Mouse (Mus musculus) adrenal gland, postnatal 10 days (tissue): ENCODE data around the gene Srcap. TPM values are rescaled to one million over a fixed set of nuclear protein-coding genes. Genes with fewer than 3 reads are reported as not detected.
"Not testable (repeated sequence)": the region's sequence is repeated elsewhere in the genome, so short reads cannot be mapped to it uniquely, and the experiment has no call there.

ENCODE experiments used
- DNase-seq: peaks from one replicate; pipeline ENCODE4 v3.0.0; 2021; ENCODE audit warnings: mixed read lengths
- total RNA-seq, 2 experiments: library from RNA; stranded (reverse); gene quantifications; 2 replicates each; pipeline ENCODE4 v1.2.3; 2021

Srcap gene
- total RNA-seq, 2 experiments from 2014 or later = 70.0 to 94.2 TPM

GRCm38 (mm10) chr7:127489982-127490381, 21.8 kb upstream of the Srcap start:
- no peak for DNase-seq

- DNase-seq = no peak
Measured at GRCm38 (mm10) chr7:127491846-127492245, 19.9 kb upstream of the Srcap start.

GRCm38 (mm10) chr7:127494648-127495047, 17.1 kb upstream of the Srcap start:
- DNase-seq = no peak

- no peak for DNase-seq
Measured at GRCm38 (mm10) chr7:127497382-127497781, 14.4 kb upstream of the Srcap start.

- DNase-seq = peak; percentile 61
Measured at GRCm38 (mm10) chr7:127498407-127498806, 13.4 kb upstream of the Srcap start.

GRCm38 (mm10) chr7:127508291-127508690, 3.5 kb upstream of the Srcap start:
- DNase-seq = no peak

GRCm38 (mm10) chr7:127509830-127510229, 2.0 kb upstream of the Srcap start:
- DNase-seq = not testable (repeated sequence)

- peak; percentile 11 for DNase-seq
Measured at GRCm38 (mm10) chr7:127511241-127511640, 542 bp upstream of the Srcap start.

- peak; percentile 95 for DNase-seq
Measured at GRCm38 (mm10) chr7:127512231-127513015, 640 bp downstream of the Srcap start.

- no peak for DNase-seq
Measured at GRCm38 (mm10) chr7:127513016-127513390, 1.2 kb downstream of the Srcap start.

GRCm38 (mm10) chr7:127513781-127514180, 2.0 kb downstream of the Srcap start:
- peak; percentile 43 for DNase-seq

- DNase-seq = peak; percentile 11
Measured at GRCm38 (mm10) chr7:127515846-127516245, 4.1 kb downstream of the Srcap start.

- no peak for DNase-seq
Measured at GRCm38 (mm10) chr7:127516344-127516743, 4.6 kb downstream of the Srcap start.

- no peak for DNase-seq
Measured at GRCm38 (mm10) chr7:127519284-127519683, 7.5 kb downstream of the Srcap start, which contains the start of gene Gm42715. Gene Gm42715, plus strand, starts transcription at chr7:127519584.

GRCm38 (mm10) chr7:127541671-127542070, 29.9 kb downstream of the Srcap start:
- DNase-seq = no peak

- peak; percentile 77 for DNase-seq
Measured at GRCm38 (mm10) chr7:127549116-127549835, 37.5 kb downstream of the Srcap start.

GRCm38 (mm10) chr7:127551558-127551957, 39.8 kb downstream of the Srcap start:
- DNase-seq = no peak

- no peak for DNase-seq
Measured at GRCm38 (mm10) chr7:127560580-127560979, 48.8 kb downstream of the Srcap start.

- DNase-seq = no peak
Measured at GRCm38 (mm10) chr7:127561340-127561858, 49.6 kb downstream of the Srcap start, which contains the start of gene Tmem265. Gene Tmem265, plus strand, starts transcription at chr7:127561390.

GRCm38 (mm10) chr7:127564381-127565150, 52.8 kb downstream of the Srcap start:
- peak; percentile 58 for DNase-seq

GRCm38 (mm10) chr7:127572895-127573471, 61.2 kb downstream of the Srcap start, which contains the start of gene Phkg2:
Gene Phkg2, plus strand, starts transcription at chr7:127573340.
- DNase-seq = peak; percentile 94

GRCm38 (mm10) chr7:127573503-127574008, 61.8 kb downstream of the Srcap start:
- no peak for DNase-seq
